Mouse (Mus musculus): ENCODE data around the gene Gna11. TPM values are rescaled to one million over a fixed set of nuclear protein-coding genes. Genes with fewer than 3 reads are reported as not detected.

The Gna11 gene
- polyA plus RNA-seq, 2 experiments: 89.1 to 97.4 TPM

GRCm38 (mm10) chr10:81488081-81488480, 56.9 kb downstream of the Gna11 start:
- H3K4me2 ChIP-seq (replicated peaks; ENCODE audit: low read depth, low read length, severe bottlenecking): no peak overlapping the region
- H3K27ac ChIP-seq (replicated peaks; ENCODE audit: low read depth, low read length): no peak overlapping the region
- no peak for DNase-seq (ENCODE audit: low spot score)
- no peak for TF ChIP-seq POLR2A (IDR thresholded peaks at IDR 0.05; ENCODE audit: borderline replicate concordance, extremely low read depth, insufficient read depth, insufficient read length)
- no peaks in the 10 kb centered on the region for H3K27me3 ChIP-seq (ENCODE audit: control insufficient read depth, insufficient read depth, low read length)
- H3K36me3 ChIP-seq (ENCODE audit: control insufficient read depth, insufficient read depth, low read length): peaks cover 68% of the 10 kb centered on the region
- no peaks in the 10 kb centered on the region for H3K9me3 ChIP-seq (ENCODE audit: control insufficient read depth, low read length)
- no peak for ATAC-seq (ENCODE audit: low FRiP score, low read depth)
- H3K4me1 ChIP-seq (ENCODE audit: control insufficient read depth, insufficient read depth, low read length): no peaks in the 10 kb centered on the region
- H3K9ac ChIP-seq (ENCODE audit: low read depth, low read length, severe bottlenecking): no peak overlapping the region
- WGBS: 93% methylated on average over 11 of the region's 11 CpGs
- H3K4me3 ChIP-seq (replicated peaks; ENCODE audit: low read length): no peak overlapping the region

GRCm38 (mm10) chr10:81486496-81486895, 58.5 kb downstream of the Gna11 start:
- TF ChIP-seq POLR2A (IDR thresholded peaks at IDR 0.05; ENCODE audit: borderline replicate concordance, extremely low read depth, insufficient read depth, insufficient read length): no peak

GRCm38 (mm10) chr10:81485479-81486018, 59.4 kb downstream of the Gna11 start:
- H3K4me1 ChIP-seq (ENCODE audit: control insufficient read depth, insufficient read depth, low read length): no peaks in the 10 kb centered on the region
- H3K4me3 ChIP-seq (replicated peaks; ENCODE audit: low read length): no peak overlapping the region
- no peak overlapping the region for H3K9ac ChIP-seq (ENCODE audit: low read depth, low read length, severe bottlenecking)
- no peak for TF ChIP-seq POLR2A (IDR thresholded peaks at IDR 0.05; ENCODE audit: borderline replicate concordance, extremely low read depth, insufficient read depth, insufficient read length)
- peaks cover 20% of the 10 kb centered on the region for H3K27me3 ChIP-seq (ENCODE audit: control insufficient read depth, insufficient read depth, low read length)
- DNase-seq (ENCODE audit: low spot score): no peak
- 68% methylated on average over 7 of the region's 7 CpGs for WGBS
- no peak for ATAC-seq (ENCODE audit: low FRiP score, low read depth)
- H3K27ac ChIP-seq (replicated peaks; ENCODE audit: low read depth, low read length): no peak overlapping the region
- H3K9me3 ChIP-seq (ENCODE audit: control insufficient read depth, low read length): no peaks in the 10 kb centered on the region
- no peak overlapping the region for H3K4me2 ChIP-seq (replicated peaks; ENCODE audit: low read depth, low read length, severe bottlenecking)
- H3K36me3 ChIP-seq (ENCODE audit: control insufficient read depth, insufficient read depth, low read length): peaks cover 42% of the 10 kb centered on the region

More at GRCm38 (mm10) chr10:81486496-81486895, 58.5 kb downstream of the Gna11 start:
- 88% methylated on average over 9 of the region's 10 CpGs for WGBS
- ATAC-seq (ENCODE audit: low FRiP score, low read depth): no peak
- H3K27ac ChIP-seq (replicated peaks; ENCODE audit: low read depth, low read length): no peak overlapping the region
- no peaks in the 10 kb centered on the region for H3K4me1 ChIP-seq (ENCODE audit: control insufficient read depth, insufficient read depth, low read length)
- DNase-seq (ENCODE audit: low spot score): no peak
- peaks cover 52% of the 10 kb centered on the region for H3K36me3 ChIP-seq (ENCODE audit: control insufficient read depth, insufficient read depth, low read length)
- no peaks in the 10 kb centered on the region for H3K9me3 ChIP-seq (ENCODE audit: control insufficient read depth, low read length)
- no peak overlapping the region for H3K9ac ChIP-seq (ENCODE audit: low read depth, low read length, severe bottlenecking)
- H3K4me2 ChIP-seq (replicated peaks; ENCODE audit: low read depth, low read length, severe bottlenecking): no peak overlapping the region
- H3K27me3 ChIP-seq (ENCODE audit: control insufficient read depth, insufficient read depth, low read length): peaks cover 10% of the 10 kb centered on the region
- H3K4me3 ChIP-seq (replicated peaks; ENCODE audit: low read length): no peak overlapping the region

GRCm38 (mm10) chr10:81485060-81485449, 59.9 kb downstream of the Gna11 start:
- Histone ChIP-seq H3K36me3 (ENCODE audit: control insufficient read depth, insufficient read depth, low read length) (peaks cover 37% of the 10 kb centered on the region), H3K4me1 (ENCODE audit: control insufficient read depth, insufficient read depth, low read length) (no peaks in the 10 kb centered on the region), H3K4me2 (replicated peaks; ENCODE audit: low read depth, low read length, severe bottlenecking) (no peak overlapping the region), H3K27ac (replicated peaks; ENCODE audit: low read depth, low read length) (no peak overlapping the region), H3K9ac (ENCODE audit: low read depth, low read length, severe bottlenecking) (no peak overlapping the region), H3K9me3 (ENCODE audit: control insufficient read depth, low read length) (no peaks in the 10 kb centered on the region), H3K4me3 (replicated peaks; ENCODE audit: low read length) (no peak overlapping the region), H3K27me3 (ENCODE audit: control insufficient read depth, insufficient read depth, low read length) (peaks cover 20% of the 10 kb centered on the region)
- TF ChIP-seq POLR2A (IDR thresholded peaks at IDR 0.05; ENCODE audit: borderline replicate concordance, extremely low read depth, insufficient read depth, insufficient read length): no peak
- DNase-seq (ENCODE audit: low spot score): no peak
- ATAC-seq (ENCODE audit: low FRiP score, low read depth): no peak
- WGBS: 41% methylated on average over 2 of the region's 2 CpGs

- H3K4me2 ChIP-seq (replicated peaks; ENCODE audit: low read depth, low read length, severe bottlenecking): no peak overlapping the region
- H3K27me3 ChIP-seq (ENCODE audit: control insufficient read depth, insufficient read depth, low read length): peaks cover 20% of the 10 kb centered on the region
- no peak overlapping the region for H3K27ac ChIP-seq (replicated peaks; ENCODE audit: low read depth, low read length)
- H3K36me3 ChIP-seq (ENCODE audit: control insufficient read depth, insufficient read depth, low read length): peaks cover 32% of the 10 kb centered on the region
- no peak overlapping the region for H3K4me3 ChIP-seq (replicated peaks; ENCODE audit: low read length)
- no peaks in the 10 kb centered on the region for H3K9me3 ChIP-seq (ENCODE audit: control insufficient read depth, low read length)
- no peak overlapping the region for H3K9ac ChIP-seq (ENCODE audit: low read depth, low read length, severe bottlenecking)
- H3K4me1 ChIP-seq (ENCODE audit: control insufficient read depth, insufficient read depth, low read length): no peaks in the 10 kb centered on the region
- WGBS: 65% methylated on average over 6 of the region's 6 CpGs
- TF ChIP-seq POLR2A (IDR thresholded peaks at IDR 0.05; ENCODE audit: borderline replicate concordance, extremely low read depth, insufficient read depth, insufficient read length): no peak
- ATAC-seq (ENCODE audit: low FRiP score, low read depth): no peak
- no peak for DNase-seq (ENCODE audit: low spot score)
These were observed 60.4 kb downstream of the Gna11 start for GRCm38 (mm10) chr10:81484441-81485059.
